Mouse (Mus musculus) embryonic stem cell, embryonic (primary cell): ENCODE measurements at regions not wholly inside any gene's neighbourhood (a gene's known extent, or its start where the extent isn't known, plus 50 kb on each side); places are given as distances from the start of the nearest gene placed in this dataset.

ENCODE experiments used
- CTCF ChIA-PET, 4 experiments: fragments of 300-600 bp in 2 of 4; fragments of 350-600 bp in 2 of 4; sonication (Branson Sonifier 250); formaldehyde crosslinking; loops; one replicate each; lab custom pipeline; 2022; ENCODE audit warnings: inconsistent platforms in 2 of 4; lab: Charles Lee
- POLR2A ChIA-PET, 4 experiments: fragments of 300-600 bp in 2 of 4; fragments of 350-600 bp in 2 of 4; sonication (Branson Sonifier 250); formaldehyde crosslinking; loops; one replicate each; lab custom pipeline; 2022; ENCODE audit warnings: antibody characterized with exemption in 4 of 4, inconsistent platforms in 1 of 4; lab: Charles Lee

DNA sequence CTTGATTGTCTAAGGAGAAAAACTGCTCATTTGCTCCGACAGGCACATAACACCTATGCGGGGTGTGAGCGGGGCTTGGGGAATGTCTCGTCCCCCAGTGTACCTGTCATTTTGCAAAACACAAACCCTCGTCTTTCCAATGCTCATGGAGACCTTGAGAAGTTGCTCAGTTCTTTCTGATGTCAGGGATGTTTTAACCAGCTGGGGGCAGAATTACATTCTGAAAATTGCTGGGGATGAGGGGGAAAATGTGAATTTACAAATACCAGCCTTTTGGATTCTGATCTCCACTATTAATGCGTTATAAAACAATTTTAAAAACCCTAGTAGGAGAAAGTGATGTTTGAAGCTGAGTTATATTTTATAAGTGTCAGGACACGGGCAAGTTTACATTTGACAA, 263.6 kb downstream of the Vrk1 start:
- CTCF ChIA-PET = no interaction called here
- POLR2A ChIA-PET = no interaction called here

DNA sequence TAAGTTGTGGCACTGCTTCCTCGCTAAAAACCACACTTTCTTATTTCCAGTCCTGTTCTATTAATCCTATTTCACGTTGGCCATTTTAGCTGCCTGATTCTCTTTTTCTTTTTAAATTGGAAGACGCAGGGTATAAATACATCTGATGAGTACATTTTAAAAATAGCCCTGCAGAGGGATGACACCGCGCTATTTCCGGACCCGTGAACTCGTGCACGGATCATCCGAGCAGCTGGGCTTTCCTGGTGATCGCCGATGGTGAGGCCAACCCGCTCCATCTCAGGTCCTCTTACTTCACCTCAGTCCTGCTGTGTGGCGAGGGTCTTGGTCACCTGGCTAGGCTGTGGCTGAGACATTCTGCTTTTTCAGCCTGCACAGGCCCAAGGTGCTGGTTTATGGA, 267.9 kb downstream of the Vrk1 start:
- ChIA-PET CTCF (no interaction called here), POLR2A (interaction anchor here in 2 of 4 experiments (0.7 to 1.7 kb wide), 2 partner anchors 9 to 69 kb away, joined by 4 to 5 read pairs; no protein-coding TSS in a partner anchor)

DNA sequence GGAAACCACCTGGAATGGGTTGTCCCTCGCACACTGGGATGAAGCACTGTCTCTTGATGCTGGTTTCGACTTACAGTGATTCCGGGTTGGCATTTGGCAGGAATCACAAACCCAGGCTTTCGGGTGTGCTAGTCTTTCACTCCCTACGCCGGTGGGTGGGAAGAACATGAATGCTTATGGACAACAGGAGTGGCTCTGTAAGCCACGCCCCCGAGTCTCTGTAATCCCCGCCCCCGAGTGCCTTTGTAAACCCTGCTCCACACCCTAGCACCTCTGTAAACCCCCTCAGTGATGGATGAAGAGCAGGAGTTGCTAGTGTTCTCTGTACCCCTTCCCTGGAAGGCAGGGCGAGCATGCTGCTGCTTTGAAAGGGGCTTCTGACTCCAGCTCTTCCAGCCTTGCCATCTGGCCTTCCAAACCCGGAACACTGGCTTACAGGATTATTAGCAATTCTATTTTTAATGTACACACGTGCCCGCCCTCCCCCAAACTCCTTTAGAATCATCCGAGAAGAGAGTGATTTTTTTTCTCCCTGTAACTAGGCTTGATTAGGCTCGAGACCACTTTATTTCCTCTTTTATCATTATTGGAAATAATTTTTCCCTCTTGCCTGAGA, 272.6 kb downstream of the Vrk1 start:
- ChIA-PET CTCF (no interaction called here), POLR2A (interaction anchor here in 1 of 4 experiments (0.6 kb wide), 1 partner anchor 1659 kb away, joined by 3 read pairs; no protein-coding TSS in a partner anchor)

DNA sequence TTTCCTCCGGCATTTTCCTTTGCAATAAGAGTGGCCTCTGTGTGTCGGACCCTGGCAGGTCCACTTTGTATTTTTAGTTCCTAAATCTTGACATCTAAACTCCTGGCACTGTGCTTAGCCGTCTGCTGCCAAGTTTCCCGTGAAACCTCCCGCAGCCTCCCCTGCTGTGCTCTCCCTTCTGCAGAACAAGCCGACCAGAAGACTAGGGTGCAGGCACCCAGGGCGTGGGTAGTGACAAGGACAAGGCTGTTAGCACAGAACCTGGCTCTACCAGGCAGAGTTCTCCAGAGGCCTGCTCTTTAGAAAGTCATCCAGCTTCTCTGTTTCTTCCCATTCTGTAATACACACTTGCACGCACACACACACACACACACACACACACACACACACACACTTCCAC, 274.8 kb downstream of the Vrk1 start:
- CTCF ChIA-PET = no interaction called here
- POLR2A ChIA-PET = no interaction called here

DNA sequence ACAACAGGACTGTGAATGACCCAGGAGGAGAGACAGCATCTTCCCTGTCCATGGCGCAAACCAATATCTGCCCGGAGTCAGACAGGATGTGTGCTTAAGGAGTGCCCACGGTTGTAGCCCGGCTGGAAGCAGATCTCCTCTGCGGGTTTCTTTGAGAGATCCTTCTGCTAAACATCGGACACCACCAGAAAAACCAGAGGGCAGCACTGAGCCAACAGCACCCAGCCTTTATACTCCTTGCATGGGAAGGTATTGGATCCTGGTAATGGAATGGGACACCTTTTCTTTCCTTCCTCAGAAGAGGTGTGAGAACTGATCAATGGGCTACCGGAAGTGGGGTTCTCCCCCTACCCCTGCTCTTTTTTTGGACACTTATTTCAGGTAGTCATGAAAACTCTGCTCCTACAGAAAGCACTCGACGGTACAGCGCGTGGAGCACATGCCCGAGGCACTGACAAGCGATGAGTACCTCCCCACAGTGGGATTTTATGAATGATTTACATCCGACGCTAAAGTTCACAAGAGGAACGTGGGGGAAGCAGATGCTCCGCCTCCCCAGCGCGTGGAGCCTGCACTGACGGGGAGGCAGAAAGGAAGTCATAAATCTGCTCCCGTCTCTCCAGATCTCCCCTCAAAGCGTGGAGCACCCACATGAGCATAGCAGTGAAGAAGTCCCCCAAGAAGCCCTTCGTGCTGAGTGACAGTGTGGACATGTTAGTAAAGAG, 278.9 kb downstream of the Vrk1 start:
- ChIA-PET POLR2A (no interaction called here), CTCF (no interaction called here)

DNA sequence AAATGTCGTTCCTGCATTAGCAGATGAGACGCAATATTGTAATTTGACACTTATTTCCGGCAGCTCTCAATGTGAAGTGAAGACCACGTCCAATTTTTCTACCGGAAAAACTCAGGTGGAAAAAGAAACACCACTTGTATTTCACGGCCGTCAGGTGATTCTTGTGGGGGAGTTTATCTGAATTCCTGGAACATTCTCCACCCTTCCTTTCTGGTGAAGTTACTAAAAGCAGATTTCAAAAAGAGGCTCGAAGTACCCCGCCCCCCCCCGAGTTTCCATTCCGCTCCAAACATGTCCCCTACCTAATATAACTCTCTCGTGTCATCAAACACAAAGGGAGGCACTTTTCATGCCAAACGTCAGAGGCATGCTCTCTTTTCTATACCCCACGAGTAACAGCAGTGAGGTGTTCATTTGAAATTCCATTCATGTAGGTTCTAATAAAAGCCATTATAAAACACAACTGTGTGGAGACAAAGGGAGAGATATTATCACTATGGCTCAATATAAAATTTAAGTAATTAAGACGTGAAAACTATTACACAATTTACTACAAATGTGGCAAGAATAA, 281.5 kb downstream of the Vrk1 start:
- ChIA-PET POLR2A (no interaction called here), CTCF (interaction anchor here in 1 of 4 experiments (0.6 kb wide), 1 partner anchor 109 kb away, joined by 5 read pairs; no protein-coding TSS in a partner anchor)

DNA sequence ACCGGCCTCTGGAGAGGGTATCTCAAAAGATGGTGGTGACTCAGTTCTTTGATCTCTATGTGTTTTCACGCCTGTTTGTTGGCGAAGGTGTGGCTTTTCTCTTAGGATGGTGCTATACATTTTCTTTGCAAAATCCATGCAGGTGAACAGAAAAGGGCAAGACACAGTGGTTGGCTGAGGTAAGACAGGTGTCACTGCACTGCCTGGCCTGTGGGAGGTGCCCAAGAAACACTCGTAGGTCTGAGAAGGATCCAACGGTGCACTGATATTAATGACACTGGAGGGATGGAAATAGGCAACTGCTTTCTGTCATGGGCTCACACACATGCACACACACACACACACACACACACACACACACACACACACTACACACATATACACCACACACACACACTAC, 283.1 kb downstream of the Vrk1 start:
- CTCF ChIA-PET = interaction anchor here in 2 of 4 experiments (0.5 to 0.7 kb wide), 2 partner anchors 86 to 1480 kb away, joined by 4 read pairs; no protein-coding TSS in a partner anchor

DNA sequence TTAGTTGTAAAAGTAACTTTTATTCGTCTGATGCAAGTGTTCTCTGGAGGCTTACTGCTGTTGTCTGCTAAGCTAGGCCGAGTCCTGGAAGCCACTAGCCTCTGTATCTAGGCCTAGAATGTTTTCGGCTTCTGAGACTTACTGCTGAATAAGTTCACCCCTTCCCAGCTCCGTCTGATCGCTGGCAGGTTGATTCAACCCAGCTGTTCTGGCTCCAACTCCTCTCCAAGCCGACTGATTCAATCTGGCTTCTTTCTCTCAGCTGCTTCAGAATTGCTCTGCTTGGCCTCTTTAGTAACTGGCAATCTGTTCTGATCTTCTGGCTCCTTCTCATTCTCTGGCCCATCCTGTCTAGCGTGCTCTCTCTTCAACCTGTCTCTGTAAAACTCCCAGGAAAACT, 285.6 kb downstream of the Vrk1 start:
- ChIA-PET POLR2A (interaction anchor here in 1 of 4 experiments (0.6 kb wide), 1 partner anchor 10 kb away, joined by 7 read pairs; no protein-coding TSS in a partner anchor), CTCF (no interaction called here)

More for the DNA sequence above, 283.1 kb downstream of the Vrk1 start:
- POLR2A ChIA-PET = no interaction called here

DNA sequence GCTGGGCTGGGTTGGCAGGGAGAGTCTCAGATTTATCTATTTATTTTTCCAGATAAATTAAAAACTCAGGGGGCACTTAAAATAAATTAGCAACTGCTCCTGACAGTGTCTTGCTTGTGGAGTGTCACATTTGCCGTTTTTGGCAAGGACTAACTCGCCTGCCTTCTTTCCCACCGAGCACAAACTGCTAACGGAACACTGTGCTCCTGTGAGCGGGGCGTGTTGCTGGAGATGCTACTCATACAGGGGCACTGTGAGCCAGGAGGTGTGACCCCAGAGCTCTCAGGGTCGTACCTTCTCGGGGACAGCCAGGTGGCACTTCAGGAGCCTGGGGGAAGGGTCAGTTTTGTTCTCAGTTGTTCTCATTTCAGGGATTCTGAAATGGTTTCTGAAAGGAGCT, 292.6 kb downstream of the Vrk1 start:
- POLR2A ChIA-PET = no interaction called here
- CTCF ChIA-PET = interaction anchor here in 1 of 4 experiments (0.7 kb wide), 1 partner anchor 63 kb away, joined by 3 read pairs; no protein-coding TSS in a partner anchor

DNA sequence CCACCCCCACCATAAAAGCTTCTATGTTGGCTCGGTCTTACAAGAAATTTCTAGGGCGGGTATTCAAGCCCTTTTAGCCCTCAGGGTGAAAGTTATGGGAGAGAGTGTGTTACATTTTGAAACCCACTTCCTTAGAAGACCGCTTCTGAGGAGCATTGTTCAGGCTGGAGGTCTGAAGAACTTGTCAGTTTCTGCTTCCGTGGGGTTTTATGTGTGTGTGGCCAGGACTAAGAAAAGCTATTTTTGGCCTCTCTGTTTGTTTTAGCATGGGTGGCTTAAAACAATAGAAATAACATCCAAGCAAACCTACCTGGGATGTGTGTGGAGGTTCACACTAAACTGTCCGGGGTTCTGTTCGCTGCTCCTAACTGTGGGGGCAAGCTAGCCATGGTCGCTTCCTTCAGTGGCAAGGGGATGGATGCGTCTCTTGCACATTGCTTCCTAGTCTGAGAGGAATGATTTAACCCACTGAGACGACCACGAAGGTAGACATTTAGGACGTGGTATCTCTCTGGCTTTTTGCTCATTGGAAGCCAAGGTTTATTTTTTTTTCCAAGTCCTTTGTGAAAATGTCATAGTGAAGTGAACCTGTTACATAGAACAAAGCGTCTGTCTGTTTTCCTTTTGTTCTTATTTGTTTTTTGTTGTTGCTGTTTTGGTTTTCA, 298.4 kb downstream of the Vrk1 start:
- POLR2A ChIA-PET = no interaction called here
- CTCF ChIA-PET = interaction anchor here in 1 of 4 experiments (0.6 kb wide), 1 partner anchor 234 kb away, joined by 3 read pairs; no protein-coding TSS in a partner anchor

DNA sequence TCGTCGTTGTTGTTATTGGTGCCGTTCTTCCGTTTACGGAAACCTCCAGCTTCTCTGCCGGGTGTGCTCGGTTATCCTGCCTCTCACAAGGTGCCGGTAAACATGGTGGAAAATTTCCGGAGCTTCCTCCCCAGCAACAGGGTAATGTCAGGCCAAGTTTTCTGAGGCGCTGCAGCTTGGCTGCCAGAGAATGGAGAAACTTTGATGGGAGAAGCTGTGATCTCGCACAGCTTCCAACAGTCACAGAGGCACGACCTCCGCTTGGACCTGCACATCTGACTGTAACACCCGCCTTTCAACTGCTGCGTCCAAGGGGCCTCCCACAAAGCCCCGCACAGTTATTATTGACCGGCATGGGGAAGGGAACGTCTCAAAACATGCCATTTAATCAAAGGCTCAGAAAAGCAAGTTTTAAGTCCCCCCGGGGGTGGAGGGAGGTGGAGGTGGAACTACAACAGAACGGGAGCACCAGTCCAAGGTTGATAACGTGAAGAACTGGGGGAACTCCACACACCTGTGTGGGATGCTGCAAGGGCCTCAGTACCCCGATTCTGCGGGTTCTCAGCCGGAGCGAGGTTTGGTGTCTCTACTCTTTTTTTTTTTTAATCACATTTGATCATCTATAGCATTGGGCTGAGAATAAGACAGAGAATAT, 299.1 kb downstream of the Vrk1 start:
- ChIA-PET CTCF (no interaction called here), POLR2A (no interaction called here)

DNA sequence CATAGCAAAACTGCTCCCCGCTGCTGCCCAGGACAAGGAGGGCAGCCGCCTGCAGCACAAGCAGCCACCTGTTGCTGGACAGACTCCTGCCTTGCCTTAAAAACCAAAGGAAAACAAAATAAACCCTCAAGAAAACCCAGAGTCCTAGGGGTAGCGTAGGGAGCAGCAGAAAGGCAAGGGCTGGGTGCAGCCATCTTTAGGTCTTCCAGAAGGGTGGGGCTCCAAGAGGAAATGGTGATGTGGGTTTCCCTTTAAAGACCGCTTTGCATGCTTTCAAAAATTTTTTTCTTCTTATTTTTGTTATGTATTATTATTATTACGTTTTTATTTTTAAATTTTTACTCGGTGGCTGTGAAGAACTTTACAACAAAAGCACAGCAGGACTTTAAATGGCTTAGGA, 300.1 kb downstream of the Vrk1 start:
- ChIA-PET CTCF (interaction anchor here in 1 of 4 experiments (0.5 kb wide), 1 partner anchor 171 kb away, joined by 3 read pairs; no protein-coding TSS in a partner anchor), POLR2A (no interaction called here)

DNA sequence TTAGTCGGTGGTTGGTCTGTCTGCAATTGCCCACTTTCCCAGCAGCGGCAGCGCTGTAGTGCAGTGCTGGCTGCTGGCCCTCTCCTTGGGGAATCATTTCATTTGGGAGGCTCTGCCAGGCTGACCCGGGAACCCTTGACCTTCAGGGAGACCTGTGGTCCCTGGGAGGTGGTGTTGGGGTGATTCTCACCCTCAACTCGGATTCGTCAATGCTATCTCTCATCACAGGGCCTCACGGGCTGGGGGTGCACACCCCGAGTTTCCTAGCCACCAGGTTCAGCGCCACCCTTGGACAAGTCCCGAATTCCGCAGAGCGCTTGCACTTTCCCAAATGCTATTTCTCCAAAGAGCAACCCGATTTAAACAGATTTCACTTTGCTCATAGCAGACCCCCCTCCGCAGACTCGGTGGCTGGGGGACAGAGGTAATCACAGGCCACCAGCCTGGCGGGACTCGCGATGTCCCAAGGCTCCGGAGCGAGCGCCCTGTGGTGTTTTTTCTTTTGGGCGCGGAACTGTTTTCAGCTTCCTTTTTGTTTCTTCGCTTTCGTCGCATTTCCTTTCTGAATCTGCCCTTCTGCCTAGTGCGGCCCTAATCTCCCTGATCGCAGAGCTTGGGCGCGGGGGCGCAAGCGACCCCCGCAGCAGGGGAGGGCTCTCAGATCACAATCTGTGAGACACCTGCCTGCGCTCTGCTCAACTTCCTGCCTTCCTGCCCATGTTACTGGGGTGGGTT, 300.7 kb downstream of the Vrk1 start:
- POLR2A ChIA-PET = no interaction called here
- CTCF ChIA-PET = no interaction called here

DNA sequence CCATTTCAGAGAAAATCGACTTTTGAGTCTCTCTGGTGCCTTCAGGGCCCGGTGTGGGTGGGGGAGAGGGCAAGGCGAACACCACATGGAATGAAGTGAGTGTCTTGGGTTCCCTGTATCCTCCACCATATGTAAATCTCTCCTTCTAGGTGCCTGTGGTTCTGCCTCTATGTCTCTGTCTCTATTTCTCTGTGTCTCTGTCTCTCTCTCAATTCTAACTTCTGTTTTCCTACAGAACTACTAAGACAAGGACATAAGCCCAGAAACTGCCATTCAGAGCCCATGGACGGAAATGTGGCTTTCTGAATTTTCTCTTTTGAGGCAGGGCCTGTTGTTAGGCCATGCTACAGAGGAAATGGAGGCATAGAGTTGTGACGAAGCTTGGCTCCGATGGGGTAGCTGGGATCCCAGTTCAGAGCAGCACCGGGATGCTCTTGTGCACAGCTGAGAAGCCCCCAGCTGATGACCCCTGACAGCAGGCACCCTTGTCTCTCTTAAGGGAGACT, 301.3 kb downstream of the Vrk1 start:
- ChIA-PET CTCF (no interaction called here), POLR2A (no interaction called here)

DNA sequence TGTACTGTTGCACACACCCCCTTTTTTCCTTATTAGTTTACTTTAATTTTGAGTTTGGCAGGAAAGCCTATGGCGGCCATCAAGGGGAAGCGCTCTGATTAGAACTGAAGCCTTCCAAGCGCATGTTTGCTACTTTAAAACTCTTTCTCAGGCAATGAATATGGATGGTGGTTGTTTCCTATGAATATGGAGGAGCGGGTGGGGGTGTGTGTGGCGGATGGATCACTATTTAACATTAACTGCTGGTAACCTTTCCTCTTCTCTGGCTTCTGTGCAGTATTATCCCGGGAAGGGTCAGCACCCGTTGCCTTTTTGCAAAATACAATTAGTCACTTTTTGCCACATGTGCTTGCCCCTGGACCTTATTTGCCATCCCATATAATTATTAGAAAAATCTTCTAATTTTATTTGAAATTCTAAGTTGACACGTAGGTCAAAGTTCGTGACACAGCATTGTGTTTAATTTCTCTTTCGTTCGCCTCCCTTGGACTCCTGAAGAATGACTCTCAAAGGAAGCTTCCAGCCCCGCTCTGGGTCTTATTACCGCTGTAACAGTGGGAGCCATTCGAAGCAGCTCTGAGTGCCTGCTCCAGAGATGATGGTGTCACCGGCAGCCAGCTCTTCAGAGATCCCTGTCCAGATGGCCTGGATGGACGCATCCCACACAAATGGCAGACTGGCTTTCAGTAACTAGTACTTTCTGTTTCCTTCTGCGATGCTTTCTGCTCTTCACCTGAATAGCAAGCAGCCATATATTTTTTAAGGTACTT, 302.0 kb downstream of the Vrk1 start:
- POLR2A ChIA-PET = no interaction called here
- CTCF ChIA-PET = no interaction called here

DNA sequence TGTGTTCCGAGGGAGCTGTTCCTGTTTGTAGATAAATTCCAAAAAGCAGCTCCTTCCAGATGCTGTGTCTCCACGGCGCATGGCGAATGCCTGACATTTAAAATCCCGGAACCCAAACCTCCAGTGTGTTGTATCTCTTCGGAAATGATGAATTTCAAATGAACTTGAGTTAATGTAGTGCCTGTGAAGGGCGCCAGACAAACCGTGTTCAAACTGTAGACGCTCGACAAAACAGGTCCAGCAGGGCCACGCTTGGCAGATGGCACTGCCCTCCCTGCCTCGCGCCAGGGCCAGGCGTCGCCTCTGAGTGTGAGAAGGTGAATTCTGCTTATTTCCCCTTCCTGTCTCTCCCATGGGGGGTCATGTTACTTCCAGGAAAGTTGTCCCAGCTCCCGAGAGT, 307.7 kb downstream of the Vrk1 start:
- ChIA-PET POLR2A (interaction anchor here in 1 of 4 experiments (0.5 kb wide), 1 partner anchor 14 kb away, joined by 4 read pairs; no protein-coding TSS in a partner anchor), CTCF (no interaction called here)

DNA sequence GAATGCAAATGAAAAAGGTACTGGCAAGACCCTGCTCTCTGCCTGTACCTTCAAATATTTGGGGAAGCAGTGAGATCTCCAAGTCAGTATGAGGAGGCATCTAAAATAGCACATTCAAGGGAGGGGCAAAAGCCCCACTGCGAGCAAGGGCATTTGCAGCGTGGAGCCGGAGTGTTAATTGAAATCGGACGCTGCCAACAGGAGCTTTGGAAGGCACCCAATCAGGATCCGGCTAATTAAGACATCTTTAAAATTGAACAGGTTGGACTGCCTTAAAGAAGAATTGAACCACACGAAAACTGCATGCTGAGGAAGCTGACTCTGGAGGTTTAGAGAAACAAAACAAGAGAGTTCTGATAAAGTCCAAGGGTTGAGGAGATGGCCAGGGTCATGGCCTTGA, 311.5 kb downstream of the Vrk1 start:
- POLR2A ChIA-PET = no interaction called here
- CTCF ChIA-PET = interaction anchor here in 1 of 4 experiments (0.7 kb wide), 1 partner anchor 20 kb away, joined by 12 read pairs; no protein-coding TSS in a partner anchor
